Mouse (Mus musculus) liver, adult 2 months (tissue): ENCODE measurements at regions not wholly inside any gene's neighbourhood (a gene's known extent, or its start where the extent isn't known, plus 50 kb on each side); places are given as distances from the start of the nearest gene placed in this dataset.

Source experiments
- DNase-seq: peaks from one replicate; pipeline ENCODE4 v3.0.0-alpha.2; 2011; ENCODE audit warnings: low read depth, low spot score; ENCODE audit errors: extremely low read depth
- H3K27ac ChIP-seq: fragments of 200-500 bp; replicated peaks from 2 replicates; pipeline ENCODE4 v1.5.1; 2012; ENCODE audit warnings: low read depth, mild to moderate bottlenecking, control low read depth, inconsistent platforms, low read length; ENCODE audit not compliant: insufficient read depth
- H3K27me3 ChIP-seq: fragments of 200-500 bp; 2 replicates; pipeline ENCODE4 v1.6.1; 2012; ENCODE audit warnings: mild to moderate bottlenecking, moderate library complexity, low read length, inconsistent platforms; ENCODE audit not compliant: control insufficient read depth, insufficient read depth
- H3K36me3 ChIP-seq: fragments of 200-500 bp; 2 replicates; pipeline ENCODE4 v1.6.1; 2012; ENCODE audit warnings: low read length, inconsistent platforms; ENCODE audit not compliant: control insufficient read depth, insufficient read depth
- H3K4me1 ChIP-seq: fragments of 200-500 bp; 2 replicates; pipeline ENCODE4 v1.6.1; 2011; ENCODE audit warnings: low read length; ENCODE audit not compliant: control insufficient read depth, insufficient read depth
- H3K4me3 ChIP-seq: fragments of 200-500 bp; 2 replicates; pipeline ENCODE4 v1.5.1; 2011; ENCODE audit warnings: low read depth, mild to moderate bottlenecking, control low read depth, low read length, moderate library complexity; ENCODE audit not compliant: insufficient read depth
- H3K79me2 ChIP-seq: fragments of 200-500 bp; 2 replicates; pipeline ENCODE4 v1.6.1; 2012; ENCODE audit warnings: inconsistent platforms, mild to moderate bottlenecking, low read length, moderate library complexity; ENCODE audit not compliant: control insufficient read depth, insufficient read depth
- H3K9ac ChIP-seq: fragments of 200-500 bp; 2 replicates; pipeline ENCODE4 v1.6.1; 2012; ENCODE audit warnings: low read depth, mild to moderate bottlenecking, control low read depth, inconsistent platforms, low read length
- CTCF ChIP-seq: fragments of 200-500 bp; IDR thresholded peaks from 2 replicates; pipeline ENCODE4 v1.5.1; 2011; ENCODE audit warnings: low read depth, low read length, control low read depth
- POLR2A ChIP-seq: fragments of 200-500 bp; IDR thresholded peaks from 2 replicates; pipeline ENCODE4 v1.6.1; 2011; ENCODE audit warnings: low read length, control low read depth; ENCODE audit not compliant: insufficient read depth; ENCODE audit errors: extremely low read depth
- WGBS: fragments of 180-500 bp; shearing (Covaris S2); methylation state at CpG from one replicate; pipeline ENCODE4 v1.1.7; 2018; 5-methylcytosine and 5-hydroxymethylcytosine counted together

GRCm38 (mm10) chr13:63726035-63726434, 89.0 kb upstream of the Ercc6l2 start:
- Histone ChIP-seq H3K79me2 (no peaks in the 10 kb centered on the region), H3K27ac (no peak overlapping the region), H3K36me3 (no peaks in the 10 kb centered on the region), H3K4me3 (no peak overlapping the region), H3K4me1 (no peaks in the 10 kb centered on the region), H3K9ac (no peak overlapping the region), H3K27me3 (no peaks in the 10 kb centered on the region)
- TF ChIP-seq CTCF, result no peak
- no peak for TF ChIP-seq POLR2A
- 80% methylated on average over 2 of the region's 2 CpGs for WGBS
- no peak for DNase-seq

DNA sequence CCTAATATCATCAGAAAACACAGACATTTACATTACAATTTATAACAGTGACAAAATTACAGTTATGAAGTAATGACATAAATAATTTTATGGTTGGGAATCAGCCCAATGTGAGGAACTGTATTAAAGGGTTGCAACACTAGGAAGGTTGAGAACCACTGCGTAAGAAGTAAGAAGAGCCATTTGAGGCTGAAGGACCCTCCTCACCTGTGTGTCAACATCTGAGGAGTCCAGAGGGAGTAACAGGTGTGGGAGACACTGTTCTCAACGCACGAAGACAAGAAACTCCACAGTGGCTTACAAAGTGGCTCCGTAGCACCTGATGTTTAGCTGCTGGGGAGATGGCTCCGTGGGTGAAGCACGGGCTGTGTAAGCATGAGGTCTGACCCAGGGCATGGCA, 88.5 kb upstream of the Ercc6l2 start:
- no peak overlapping the region for H3K27ac ChIP-seq
- no peak overlapping the region for H3K4me3 ChIP-seq
- H3K27me3 ChIP-seq, result no peaks in the 10 kb centered on the region
- H3K4me1 ChIP-seq, result no peaks in the 10 kb centered on the region
- TF ChIP-seq POLR2A, result no peak
- no peak for TF ChIP-seq CTCF
- no peaks in the 10 kb centered on the region for H3K36me3 ChIP-seq
- no peaks in the 10 kb centered on the region for H3K79me2 ChIP-seq
- WGBS, result 91% methylated on average over 6 of the region's 6 CpGs
- H3K9ac ChIP-seq, result no peak overlapping the region
- DNase-seq, result no peak

DNA sequence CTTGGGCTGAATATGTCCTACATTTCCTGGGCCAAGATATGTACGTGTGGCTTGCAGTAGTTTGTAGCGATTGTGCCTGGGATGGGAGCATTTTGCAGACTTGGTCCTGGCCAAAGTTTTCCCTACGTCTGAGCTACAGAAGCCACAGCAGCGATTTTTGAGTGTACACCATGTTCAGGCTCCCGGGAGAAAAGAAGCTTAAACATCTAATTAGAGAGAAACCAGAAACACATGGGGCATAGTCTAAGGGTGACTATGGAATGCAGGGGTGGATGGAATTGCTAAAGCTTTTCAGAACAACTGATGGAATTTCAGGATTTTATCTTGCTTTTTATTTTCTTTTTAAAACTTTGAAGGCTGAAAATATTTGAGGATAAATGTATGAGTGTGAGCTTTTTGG, 79.3 kb upstream of the Ercc6l2 start:
- Histone ChIP-seq H3K4me3 (no peak overlapping the region), H3K27ac (no peak overlapping the region), H3K4me1 (no peaks in the 10 kb centered on the region), H3K9ac (no peak overlapping the region), H3K79me2 (no peaks in the 10 kb centered on the region), H3K27me3 (no peaks in the 10 kb centered on the region), H3K36me3 (no peaks in the 10 kb centered on the region)
- TF ChIP-seq CTCF, result no peak
- TF ChIP-seq POLR2A, result no peak
- WGBS, result 87% methylated on average over 5 of the region's 5 CpGs
- no peak for DNase-seq

DNA sequence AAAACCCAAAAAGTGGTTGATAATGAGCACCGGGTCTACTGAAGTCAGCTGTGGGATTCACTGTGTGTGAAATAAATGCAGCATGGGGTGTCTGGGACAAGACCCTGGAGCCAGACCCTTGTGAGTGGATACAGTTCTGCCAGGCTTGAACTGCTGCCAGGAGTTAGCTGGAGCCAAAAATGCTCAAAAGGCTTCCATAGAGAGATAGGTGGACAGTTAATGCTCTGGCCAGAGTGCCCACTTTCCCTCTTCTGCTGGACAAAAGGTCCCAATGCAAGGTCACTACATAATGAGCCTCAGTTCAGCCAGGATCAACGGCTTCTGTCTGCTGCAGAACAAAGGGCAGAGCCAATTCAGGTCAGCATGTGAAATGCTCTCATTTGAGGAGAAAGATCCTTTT, 73.2 kb upstream of the Ercc6l2 start:
- Histone ChIP-seq H3K79me2 (no peaks in the 10 kb centered on the region), H3K36me3 (no peaks in the 10 kb centered on the region), H3K4me3 (no peak overlapping the region), H3K4me1 (no peaks in the 10 kb centered on the region), H3K27me3 (no peaks in the 10 kb centered on the region), H3K27ac (no peak overlapping the region), H3K9ac (no peak overlapping the region)
- no peak for TF ChIP-seq CTCF
- no peak for TF ChIP-seq POLR2A
- no peak for DNase-seq
- 59% methylated on average over 2 of the region's 2 CpGs for WGBS

DNA sequence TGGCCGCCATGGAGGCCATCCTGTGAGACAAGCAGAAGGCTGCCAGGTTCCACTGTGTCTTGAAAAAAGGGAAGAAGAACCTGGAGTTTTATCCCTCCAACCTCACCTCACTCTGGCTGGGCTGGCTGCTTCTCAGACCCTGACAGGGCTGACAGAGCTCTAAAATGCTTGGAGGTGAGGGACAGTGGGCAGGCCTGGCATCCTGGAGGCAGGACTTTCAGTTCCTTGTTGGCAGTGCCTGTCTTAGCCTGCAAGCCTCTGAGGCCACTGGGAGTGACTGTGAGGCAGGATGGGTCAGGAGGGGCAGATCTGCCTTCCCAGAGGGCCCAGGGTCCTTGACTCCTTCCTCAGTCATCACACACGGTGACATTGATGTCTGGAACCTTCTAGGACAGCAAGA, 66.3 kb upstream of the Ercc6l2 start:
- H3K36me3 ChIP-seq, result no peaks in the 10 kb centered on the region
- no peaks in the 10 kb centered on the region for H3K79me2 ChIP-seq
- DNase-seq, result no peak
- WGBS, result 94% methylated on average over 2 of the region's 2 CpGs
- no peak overlapping the region for H3K27ac ChIP-seq
- H3K4me3 ChIP-seq, result no peak overlapping the region
- TF ChIP-seq POLR2A, result no peak
- no peak for TF ChIP-seq CTCF
- no peaks in the 10 kb centered on the region for H3K27me3 ChIP-seq
- no peak overlapping the region for H3K9ac ChIP-seq
- H3K4me1 ChIP-seq, result no peaks in the 10 kb centered on the region

- H3K27ac ChIP-seq, result no peak overlapping the region
- WGBS, result 75% methylated on average over 4 of the region's 4 CpGs
Observed at GRCm38 (mm10) chr13:63749997-63750396, 65.0 kb upstream of the Ercc6l2 start.

More at GRCm38 (mm10) chr13:63749997-63750396, 65.0 kb upstream of the Ercc6l2 start:
- Histone ChIP-seq H3K9ac (no peak overlapping the region), H3K79me2 (no peaks in the 10 kb centered on the region), H3K27me3 (no peaks in the 10 kb centered on the region), H3K36me3 (no peaks in the 10 kb centered on the region), H3K4me3 (no peak overlapping the region), H3K4me1 (no peaks in the 10 kb centered on the region)
- no peak for TF ChIP-seq POLR2A
- TF ChIP-seq CTCF, result no peak
- peak; percentile 9 for DNase-seq
